Mouse (Mus musculus) adrenal gland, postnatal 10 days (tissue): ENCODE data around the gene Osgep. TPM values are rescaled to one million over a fixed set of nuclear protein-coding genes. Genes with fewer than 3 reads are reported as not detected.
"Not testable (repeated sequence)": the region's sequence is repeated elsewhere in the genome, so short reads cannot be mapped to it uniquely, and the experiment has no call there.

Experiments
- DNase-seq: peaks from one replicate; pipeline ENCODE4 v3.0.0; 2021; ENCODE audit warnings: mixed read lengths
- long read RNA-seq, 2 experiments: library from polyadenylated mRNA; stranded (forward); transcript quantifications; one replicate each; pipeline ENCODE4 v2.0.0; 2021
- total RNA-seq, 2 experiments: library from RNA; stranded (reverse); gene quantifications; 2 replicates each; pipeline ENCODE4 v1.2.3; 2021

Gene Osgep
- 10 to 100 TPM; 62.7 to 76.7 TPM for total RNA-seq
- long read RNA-seq, experiment 1, transcript Osgep-202 (11 exons, 3,388 nt): major isoform, 113 of 144 reads
- long read RNA-seq, experiment 1, partial matches to known transcripts: 19 of 144 reads
- long read RNA-seq, experiment 1, other reads (novel, unspliced or antisense): 11 of 144 reads
- long read RNA-seq, experiment 2, transcript Osgep-202 (11 exons, 3,388 nt): major isoform, 73 of 91 reads
- long read RNA-seq, experiment 2, partial matches to known transcripts: 10 of 91 reads
- long read RNA-seq, experiment 2, other reads (novel, unspliced or antisense): 7 of 91 reads

GRCm38 (mm10) chr14:50924281-50925064 is at the start of gene Osgep, which contains the start of gene Apex1:
TSS of gene Osgep (minus strand) at chr14:50924893.
TSS of gene Apex1 (plus strand) at chr14:50924968.
- DNase-seq: peak; percentile 96

GRCm38 (mm10) chr14:50973700-50974099 is 49.0 kb upstream of the Osgep start:
- no peak for DNase-seq

- DNase-seq: not testable (repeated sequence)
Measured at GRCm38 (mm10) chr14:50973054-50973453, 48.4 kb upstream of the Osgep start.

- DNase-seq: no peak
Measured at GRCm38 (mm10) chr14:50970822-50971221, 46.1 kb upstream of the Osgep start.

- no peak for DNase-seq
Measured at GRCm38 (mm10) chr14:50969558-50970544, 45.2 kb upstream of the Osgep start.

GRCm38 (mm10) chr14:50969041-50969440 is 44.3 kb upstream of the Osgep start:
- DNase-seq: no peak

- DNase-seq: no peak
Measured at GRCm38 (mm10) chr14:50968216-50968980, 43.7 kb upstream of the Osgep start.

- DNase-seq: not testable (repeated sequence)
Measured at GRCm38 (mm10) chr14:50958289-50958995, 33.7 kb upstream of the Osgep start.

- not testable (repeated sequence) for DNase-seq
Measured at GRCm38 (mm10) chr14:50957146-50957545, 32.5 kb upstream of the Osgep start.

GRCm38 (mm10) chr14:50956724-50957123 is 32.0 kb upstream of the Osgep start:
- not testable (repeated sequence) for DNase-seq

- peak; percentile 63 for DNase-seq
Measured at GRCm38 (mm10) chr14:50955942-50956508, 31.3 kb upstream of the Osgep start, which contains the start of gene Pnp2. TSS of gene Pnp2 (plus strand) at chr14:50955992.

GRCm38 (mm10) chr14:50955487-50955886 is 30.8 kb upstream of the Osgep start:
- no peak for DNase-seq

GRCm38 (mm10) chr14:50945526-50945925 is 20.8 kb upstream of the Osgep start:
- DNase-seq: not testable (repeated sequence)

- peak; percentile 4 for DNase-seq
Measured at GRCm38 (mm10) chr14:50945081-50945480, 20.4 kb upstream of the Osgep start.

GRCm38 (mm10) chr14:50944668-50945033 is 20.0 kb upstream of the Osgep start:
- DNase-seq: not testable (repeated sequence)

- DNase-seq: peak; percentile 97
Measured at GRCm38 (mm10) chr14:50943932-50944667, 19.4 kb upstream of the Osgep start, which contains the start of gene Gm49342. TSS of gene Gm49342 (plus strand) at chr14:50944517.

- no peak for DNase-seq
Measured at GRCm38 (mm10) chr14:50938940-50939339, 14.2 kb upstream of the Osgep start.

GRCm38 (mm10) chr14:50938119-50938908 is 13.6 kb upstream of the Osgep start:
- DNase-seq: no peak

GRCm38 (mm10) chr14:50936649-50937048 is 12.0 kb upstream of the Osgep start:
- DNase-seq: no peak
